Mouse (Mus musculus): Measurements from ENCODE around the gene Hspa1b.
"Not testable (repeated sequence)": the region's sequence is repeated elsewhere in the genome, so short reads cannot be mapped to it uniquely, and the experiment has no call there.

Hspa1b gene

GRCm38 (mm10) chr17:34959130-34959778 lies at the start of gene Hspa1b:
Gene Hspa1b, minus strand, starts transcription at chr17:34959238.
- peak; percentile 85 to 90 for DNase-seq

GRCm38 (mm10) chr17:35007387-35007991 lies 48.5 kb upstream of the Hspa1b start:
- DNase-seq = no peak

- DNase-seq = not testable (repeated sequence)
These were observed 46.9 kb upstream of the Hspa1b start for GRCm38 (mm10) chr17:35005902-35006301.

GRCm38 (mm10) chr17:35005158-35005557 lies 46.1 kb upstream of the Hspa1b start:
- no peak for DNase-seq

- no peak for DNase-seq
These were observed 45.2 kb upstream of the Hspa1b start for GRCm38 (mm10) chr17:35004075-35004717.

- no peak for DNase-seq
These were observed 44.2 kb upstream of the Hspa1b start for GRCm38 (mm10) chr17:35003022-35003838.

- DNase-seq = no peak
These were observed 43.3 kb upstream of the Hspa1b start for GRCm38 (mm10) chr17:35002153-35002865.

GRCm38 (mm10) chr17:35001452-35002152 lies 42.6 kb upstream of the Hspa1b start:
- no peak for DNase-seq

- DNase-seq = peak; percentile 85 to 93
These were observed 41.8 kb upstream of the Hspa1b start, which contains the start of gene Vars for GRCm38 (mm10) chr17:35000717-35001451. Gene Vars, plus strand, starts transcription at chr17:35000987.

GRCm38 (mm10) chr17:34999871-35000716 lies 41.1 kb upstream of the Hspa1b start:
- not testable (repeated sequence) for DNase-seq

GRCm38 (mm10) chr17:34998526-34999430 lies 39.7 kb upstream of the Hspa1b start:
- DNase-seq = no peak

- DNase-seq = peak in 1 of 2 experiments; percentile 15
These were observed 38.1 kb upstream of the Hspa1b start for GRCm38 (mm10) chr17:34997142-34997483.

- peak in 1 of 2 experiments; percentile 26 for DNase-seq
These were observed 37.5 kb upstream of the Hspa1b start for GRCm38 (mm10) chr17:34996411-34997141.

GRCm38 (mm10) chr17:34995927-34996326 lies 36.9 kb upstream of the Hspa1b start:
- peak in 1 of 2 experiments; percentile 16 for DNase-seq

- DNase-seq = peak in 1 of 2 experiments; percentile 15
These were observed 36.2 kb upstream of the Hspa1b start for GRCm38 (mm10) chr17:34995192-34995591.

GRCm38 (mm10) chr17:34994751-34995150 lies 35.7 kb upstream of the Hspa1b start:
- no peak for DNase-seq

GRCm38 (mm10) chr17:34984218-34984617 lies 25.2 kb upstream of the Hspa1b start:
- DNase-seq = peak in 1 of 2 experiments; percentile 50

GRCm38 (mm10) chr17:34982328-34982727 lies 23.3 kb upstream of the Hspa1b start:
- no peak for DNase-seq

All from kidney, postnatal 25 days (tissue).